Mouse (Mus musculus): ENCODE results near the gene Acp5.

GRCm38 (mm10) chr9:22089281-22089680, 46.2 kb downstream of the Acp5 start:
- TF ChIP-seq POLR2A (IDR thresholded peaks at IDR 0.05; ENCODE audit: low read depth, low read length): no peak
- no peak for TF ChIP-seq MXI1 (IDR thresholded peaks at IDR 0.05; ENCODE audit: low read depth, low read length)
- TF ChIP-seq TBP (conservative IDR thresholded peaks at IDR 0.05; ENCODE audit: low read depth, low read length): no peak
- no peak for TF ChIP-seq POLR2AphosphoS2 (IDR thresholded peaks at IDR 0.05; ENCODE audit: low read depth, low read length)
- no peak for TF ChIP-seq CTCF (conservative IDR thresholded peaks at IDR 0.05 in 1 of 2, IDR thresholded peaks at IDR 0.05 in 1 of 2; ENCODE audit: low read depth in 2 of 2, low read length in 2 of 2)
- TF ChIP-seq EP300 (IDR thresholded peaks at IDR 0.05; ENCODE audit: low read length): no peak
- TF ChIP-seq JUND (conservative IDR thresholded peaks at IDR 0.05; ENCODE audit: low read depth, low read length): no peak
- no peak for TF ChIP-seq PAX5 (IDR thresholded peaks at IDR 0.05; ENCODE audit: low read length)
- no peak for TF ChIP-seq NELFE (IDR thresholded peaks at IDR 0.05; ENCODE audit: low read depth, low read length)
- TF ChIP-seq ZC3H11A (IDR thresholded peaks at IDR 0.05; ENCODE audit: low read depth, low read length): no peak
- no peak for TF ChIP-seq ZNF384 (IDR thresholded peaks at IDR 0.05; ENCODE audit: low read depth, low read length)
- TF ChIP-seq KAT2A (IDR thresholded peaks at IDR 0.05; ENCODE audit: insufficient replicate concordance, low read length): no peak
- no peak for TF ChIP-seq HCFC1 (IDR thresholded peaks at IDR 0.05; ENCODE audit: low read depth, low read length)

Data from CH12.LX (cell line).